Mouse (Mus musculus): ENCODE results near the gene Xpo1. TPM values are rescaled to one million over a fixed set of nuclear protein-coding genes. Genes with fewer than 3 reads are reported as not detected.

Xpo1 gene
- polyA plus RNA-seq, 1 experiment from 2014 or later: 58.4 TPM

DNA sequence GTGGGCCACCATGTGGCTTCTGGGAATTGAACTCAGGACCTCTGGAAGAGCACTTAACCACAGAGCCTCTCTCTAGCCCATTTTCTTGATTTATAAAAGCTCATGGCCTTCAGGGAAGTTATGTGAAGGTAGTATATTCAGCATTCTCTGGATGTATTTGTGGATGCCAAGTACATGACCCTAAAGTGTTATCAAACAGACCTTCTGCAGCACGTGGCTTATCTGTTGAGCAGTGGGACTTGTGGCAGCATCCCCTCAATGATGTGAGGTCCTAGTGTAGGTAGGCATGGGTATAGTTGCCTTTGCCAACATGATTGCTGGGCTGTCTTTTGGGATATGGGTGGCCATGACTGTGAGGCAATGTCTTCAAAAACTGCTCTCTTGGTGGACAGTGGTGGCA lies 57.7 kb downstream of the Xpo1 start:
- no peak overlapping the region for H3K27ac ChIP-seq
- no peak overlapping the region for H3K4me3 ChIP-seq (ENCODE audit: inconsistent target)
- peaks cover 100% of the 10 kb centered on the region for H3K79me2 ChIP-seq (ENCODE audit: inconsistent target)
- WGBS (ENCODE audit: missing documents): 90% methylated on average over 1 of the region's 1 CpGs
- no peaks in the 10 kb centered on the region for H3K36me3 ChIP-seq (ENCODE audit: inconsistent target)

DNA sequence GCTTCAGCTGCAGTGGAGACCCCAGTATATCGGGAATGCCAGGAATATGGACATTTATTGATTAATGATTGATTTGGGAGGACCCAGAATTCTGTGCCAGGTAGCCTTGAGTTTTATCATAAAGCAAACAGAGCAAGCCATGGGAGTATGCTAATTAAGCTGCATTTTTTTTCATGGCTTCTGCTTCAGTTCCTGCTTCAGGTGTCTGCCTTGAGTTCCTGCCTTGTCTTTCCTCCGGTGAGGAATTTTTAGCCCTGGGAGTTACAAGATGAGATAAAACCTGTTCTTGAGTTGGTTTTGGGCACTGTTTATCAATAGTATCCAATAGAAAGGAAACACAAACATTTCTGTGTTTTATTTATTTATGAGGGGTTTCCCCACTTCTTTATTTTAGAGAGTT lies 73.6 kb downstream of the Xpo1 start:
- Histone ChIP-seq H3K4me3 (ENCODE audit: inconsistent target) (no peak overlapping the region), H3K27ac (no peak overlapping the region), H3K79me2 (ENCODE audit: inconsistent target) (peaks cover 94% of the 10 kb centered on the region), H3K36me3 (ENCODE audit: inconsistent target) (no peaks in the 10 kb centered on the region)
- 92% methylated on average over 2 of the region's 2 CpGs for WGBS (ENCODE audit: missing documents)

GRCm38 (mm10) chr11:23332136-23332535 lies 76.3 kb downstream of the Xpo1 start:
- H3K27ac ChIP-seq: no peak overlapping the region
- WGBS (ENCODE audit: missing documents): 90% methylated on average over 3 of the region's 3 CpGs
- peaks cover 68% of the 10 kb centered on the region for H3K79me2 ChIP-seq (ENCODE audit: inconsistent target)
- no peak overlapping the region for H3K4me3 ChIP-seq (ENCODE audit: inconsistent target)
- H3K36me3 ChIP-seq (ENCODE audit: inconsistent target): no peaks in the 10 kb centered on the region

GRCm38 (mm10) chr11:23335160-23335559 lies 79.3 kb downstream of the Xpo1 start:
- 0% methylated on average over 1 of the region's 1 CpGs for WGBS (ENCODE audit: missing documents)
- H3K27ac ChIP-seq: no peak overlapping the region
- H3K36me3 ChIP-seq (ENCODE audit: inconsistent target): no peaks in the 10 kb centered on the region
- no peak overlapping the region for H3K4me3 ChIP-seq (ENCODE audit: inconsistent target)
- H3K79me2 ChIP-seq (ENCODE audit: inconsistent target): peaks cover 38% of the 10 kb centered on the region

Other genes starting within 250 kb of the Xpo1 start
- gene Fam161a, start 248.5 kb upstream of the Xpo1 start, polyA plus RNA-seq (2018): 1.5 to 1.7 TPM (median 1.7 TPM) in 3 replicates
- gene Usp34, start 50.9 kb downstream of the Xpo1 start, polyA plus RNA-seq (2018): 20.6 to 40.6 TPM (median 22.7 TPM) in 3 replicates
- gene Ahsa2, start 242.0 kb downstream of the Xpo1 start, polyA plus RNA-seq (2018): 12.5 to 17.1 TPM (median 16.3 TPM) in 3 replicates